Mouse (Mus musculus) kidney, adult 9 months (tissue): ENCODE measurements at regions not wholly inside any gene's neighbourhood (a gene's known extent, or its start where the extent isn't known, plus 50 kb on each side); places are given as distances from the start of the nearest gene placed in this dataset.

ENCODE experiments used
- DNase-seq: peaks from one replicate; pipeline ENCODE4 v3.0.0; 2022

GRCm38 (mm10) chr7:71873817-71874216 is 432.6 kb downstream of the Mctp2 start:
- no peak for DNase-seq

- no peak for DNase-seq
Observed at GRCm38 (mm10) chr7:71872912-71873311, 433.5 kb downstream of the Mctp2 start.

- DNase-seq = peak; percentile 54
Observed at GRCm38 (mm10) chr7:71867090-71867489, 439.3 kb downstream of the Mctp2 start.

GRCm38 (mm10) chr7:71865371-71866166 is 440.8 kb downstream of the Mctp2 start:
- DNase-seq = no peak

GRCm38 (mm10) chr7:71852864-71853263 is 453.5 kb downstream of the Mctp2 start:
- no peak for DNase-seq

GRCm38 (mm10) chr7:71849174-71849573 is 457.2 kb downstream of the Mctp2 start:
- DNase-seq = no peak

GRCm38 (mm10) chr7:71837845-71838244 is 468.6 kb downstream of the Mctp2 start:
- no peak for DNase-seq

- DNase-seq = no peak
Observed at GRCm38 (mm10) chr7:71831790-71832525, 474.4 kb downstream of the Mctp2 start.

GRCm38 (mm10) chr7:71829567-71829966 is 476.8 kb downstream of the Mctp2 start:
- DNase-seq = no peak

GRCm38 (mm10) chr7:71816138-71816537 is 464.9 kb upstream of the Gm10295 start:
- no peak for DNase-seq

GRCm38 (mm10) chr7:71794201-71794600 is 442.9 kb upstream of the Gm10295 start:
- no peak for DNase-seq

GRCm38 (mm10) chr7:71788401-71788800 is 437.1 kb upstream of the Gm10295 start:
- no peak for DNase-seq

GRCm38 (mm10) chr7:71782496-71782895 is 431.2 kb upstream of the Gm10295 start:
- peak; percentile 1 for DNase-seq

GRCm38 (mm10) chr7:71749886-71750285 is 398.6 kb upstream of the Gm10295 start:
- DNase-seq = no peak

GRCm38 (mm10) chr7:71746118-71746897 is 395.0 kb upstream of the Gm10295 start:
- DNase-seq = no peak

GRCm38 (mm10) chr7:71728509-71728908 is 377.2 kb upstream of the Gm10295 start:
- DNase-seq = no peak

GRCm38 (mm10) chr7:71708209-71708608 is 356.9 kb upstream of the Gm10295 start:
- DNase-seq = no peak

GRCm38 (mm10) chr7:71706201-71706600 is 354.9 kb upstream of the Gm10295 start:
- no peak for DNase-seq

GRCm38 (mm10) chr7:71705426-71706050 is 354.3 kb upstream of the Gm10295 start:
- DNase-seq = peak; percentile 62

- peak; percentile 51 for DNase-seq
Observed at GRCm38 (mm10) chr7:71704661-71705240, 353.5 kb upstream of the Gm10295 start.
